Mouse (Mus musculus): ENCODE data around the gene Lcat.
"Not testable (repeated sequence)": the region's sequence is repeated elsewhere in the genome, so short reads cannot be mapped to it uniquely, and the experiment has no call there.

Lcat gene

GRCm38 (mm10) chr8:105943321-105943739 is at the start of gene Lcat:
Gene Lcat (minus strand): TSS chr8:105943382.
- no peak for DNase-seq (ENCODE audit: low read depth, low spot score)

DNA sequence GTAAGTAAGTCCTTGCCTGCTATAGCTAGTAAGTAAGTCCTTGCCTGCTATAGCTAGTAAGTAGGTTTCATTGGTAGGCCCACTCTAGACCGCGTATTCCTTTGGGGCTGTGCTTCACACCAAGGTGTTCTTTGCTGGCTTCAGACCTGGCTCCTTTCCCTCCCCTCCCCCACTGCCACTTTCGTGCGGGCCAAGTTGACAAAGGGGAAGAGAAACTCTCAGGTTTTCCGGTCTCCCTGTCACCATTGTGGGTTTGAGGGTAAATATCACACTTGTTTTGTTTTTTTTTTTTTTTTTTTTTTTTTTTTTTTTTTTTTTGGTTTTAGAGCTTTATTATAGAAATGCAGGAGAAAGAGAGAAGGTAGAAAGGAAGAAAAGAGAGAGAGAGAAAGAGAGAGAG is 49.3 kb upstream of the Lcat start:
- no peak for DNase-seq (ENCODE audit: low read depth, low spot score)

DNA sequence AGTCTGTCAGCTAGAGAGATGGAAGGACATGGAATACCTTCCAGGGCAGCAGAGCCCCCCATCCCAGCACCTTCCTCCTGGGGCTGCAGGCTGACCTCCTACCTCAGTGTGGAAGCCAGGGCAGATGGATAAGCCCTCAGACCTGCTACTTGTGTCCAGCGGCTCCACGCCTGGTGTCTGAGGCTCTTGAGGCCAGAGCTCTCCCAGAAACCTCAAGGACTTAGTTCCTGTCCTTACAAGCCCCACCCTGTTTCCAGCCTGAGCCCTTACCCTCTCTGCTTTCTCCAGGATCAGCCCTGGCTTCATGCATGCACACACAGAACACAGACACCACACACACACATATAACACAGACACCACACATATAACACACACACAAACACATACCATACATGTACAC is 48.4 kb upstream of the Lcat start:
- no peak for DNase-seq (ENCODE audit: low read depth, low spot score)

DNA sequence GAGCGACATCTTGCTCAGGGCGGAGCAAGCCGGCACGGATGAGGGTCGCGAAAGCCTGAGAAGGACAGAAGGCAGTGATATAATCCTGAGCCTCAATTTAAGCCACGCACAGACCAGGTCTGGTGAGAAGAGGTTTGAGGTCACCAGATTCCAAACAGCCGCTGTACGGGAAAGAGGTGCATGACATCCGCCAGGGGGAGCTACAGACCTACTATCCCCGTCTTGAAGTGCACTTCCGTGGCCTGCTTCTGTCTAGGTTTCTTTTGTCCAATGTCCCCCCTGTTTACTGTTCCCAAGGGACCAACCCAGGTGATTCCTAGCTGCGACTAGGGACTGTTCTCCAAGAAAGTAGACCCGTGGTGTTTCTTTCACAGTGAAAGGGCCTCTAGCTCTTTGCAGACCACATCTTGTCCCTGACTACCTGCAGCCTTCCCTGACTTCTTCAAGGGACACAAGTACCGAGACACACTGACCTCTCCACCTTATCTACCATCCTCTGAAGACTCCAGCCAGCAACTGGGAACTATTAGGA is 47.7 kb upstream of the Lcat start, which contains the start of gene Dus2:
Gene Dus2, plus strand, starts transcription at position 482 of the 532 bp plus-strand sequence.
- peak; percentile 16 for DNase-seq (ENCODE audit: low read depth, low spot score)

- DNase-seq (ENCODE audit: low read depth, low spot score) = no peak
Observed at GRCm38 (mm10) chr8:105988546-105988945, 45.4 kb upstream of the Lcat start.

GRCm38 (mm10) chr8:105983406-105983805 is 40.2 kb upstream of the Lcat start:
- DNase-seq (ENCODE audit: low read depth, low spot score) = not testable (repeated sequence)

DNA sequence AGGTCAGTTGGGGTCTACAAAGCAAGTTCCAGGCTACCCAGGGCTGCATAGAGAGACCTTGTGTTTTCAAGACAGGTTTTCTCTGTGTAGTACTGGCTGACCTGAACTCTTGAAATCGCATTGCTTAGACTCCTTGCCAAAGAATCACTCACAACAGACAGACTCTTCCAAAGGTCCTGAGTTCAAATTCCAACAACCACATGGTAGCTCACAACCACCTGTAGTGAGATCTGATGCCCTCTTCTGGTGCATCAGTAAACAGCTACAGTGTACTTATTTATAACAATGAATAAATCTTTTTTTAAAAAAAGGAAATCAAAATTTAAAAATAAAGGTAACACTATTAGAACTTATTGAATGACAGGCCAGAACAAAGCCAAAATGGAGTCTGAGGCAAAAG is 38.0 kb upstream of the Lcat start:
- no peak for DNase-seq (ENCODE audit: low read depth, low spot score)

- no peak for DNase-seq (ENCODE audit: low read depth, low spot score)
Observed at GRCm38 (mm10) chr8:105979325-105979724, 36.1 kb upstream of the Lcat start, which contains the start of gene Dpep3. Gene Dpep3 (minus strand): TSS chr8:105979429.

- no peak for DNase-seq (ENCODE audit: low read depth, low spot score)
Observed at GRCm38 (mm10) chr8:105975363-105975762, 32.2 kb upstream of the Lcat start.

DNA sequence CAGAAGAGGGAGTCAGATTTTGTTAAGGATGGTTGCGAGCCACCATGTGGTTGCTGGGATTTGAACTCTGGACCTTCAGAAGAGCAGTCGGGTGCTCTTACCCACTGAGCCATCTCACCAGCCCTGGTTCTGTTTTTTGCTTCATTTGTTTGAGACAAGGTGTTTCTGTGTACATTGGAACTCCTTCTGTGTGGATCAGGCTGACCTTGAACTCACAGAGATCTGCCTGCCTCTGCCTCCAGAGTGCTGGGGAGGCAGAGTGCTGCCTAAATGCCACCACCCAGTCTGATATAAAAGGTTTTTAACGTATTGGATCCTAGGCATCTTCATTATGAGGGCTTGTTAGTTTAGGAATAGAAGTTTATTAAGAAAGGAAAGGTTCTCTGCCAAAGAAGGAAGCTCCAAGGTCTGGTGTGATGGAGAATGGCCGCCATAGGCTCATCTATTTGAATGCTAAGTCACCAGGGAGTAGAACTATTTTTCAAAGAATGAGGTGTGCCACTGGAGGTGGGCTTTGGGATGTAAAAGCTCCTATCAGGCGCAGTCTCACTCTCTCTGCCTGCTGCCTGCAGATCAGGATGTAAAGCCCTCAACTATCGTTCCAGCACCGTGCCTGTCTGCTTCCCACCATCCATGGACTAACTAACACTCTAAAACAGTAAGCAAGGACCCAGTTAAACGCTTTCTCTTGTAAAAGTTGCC is 28.0 kb upstream of the Lcat start:
- no peak for DNase-seq (ENCODE audit: low read depth, low spot score)

- no peak for DNase-seq (ENCODE audit: low read depth, low spot score)
Observed at GRCm38 (mm10) chr8:105969367-105969766, 26.2 kb upstream of the Lcat start.

DNA sequence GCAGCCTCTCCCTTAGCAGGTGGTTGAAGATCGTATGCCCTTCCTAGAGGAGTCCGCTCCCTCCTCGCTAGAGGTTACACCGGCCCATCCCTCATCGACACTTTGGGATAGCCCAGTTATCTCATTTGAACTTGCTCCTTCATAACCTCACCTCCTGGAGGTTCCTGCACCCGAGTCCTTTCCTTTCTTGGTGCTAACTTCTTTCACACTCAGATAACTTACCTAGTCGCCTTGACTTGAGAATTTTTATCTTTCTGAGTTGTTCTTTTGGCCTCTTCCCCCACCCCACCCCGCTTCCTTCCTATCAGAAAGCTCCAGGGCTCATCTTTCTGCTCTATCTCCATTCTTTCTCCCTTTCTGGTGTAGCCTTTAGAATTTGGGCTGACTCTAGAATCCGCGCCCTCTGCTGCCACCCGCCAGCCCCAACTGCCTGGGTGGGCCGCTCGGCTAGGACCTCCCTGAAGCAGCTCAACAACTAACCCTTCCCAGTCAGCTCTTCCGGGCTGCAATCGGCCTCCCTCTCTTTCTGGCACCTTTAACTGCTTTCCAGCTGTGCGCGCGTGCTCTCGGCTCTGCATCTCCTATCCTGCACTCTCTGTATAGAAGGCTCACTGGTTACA is 23.6 kb upstream of the Lcat start:
- no peak for DNase-seq (ENCODE audit: low read depth, low spot score)

DNA sequence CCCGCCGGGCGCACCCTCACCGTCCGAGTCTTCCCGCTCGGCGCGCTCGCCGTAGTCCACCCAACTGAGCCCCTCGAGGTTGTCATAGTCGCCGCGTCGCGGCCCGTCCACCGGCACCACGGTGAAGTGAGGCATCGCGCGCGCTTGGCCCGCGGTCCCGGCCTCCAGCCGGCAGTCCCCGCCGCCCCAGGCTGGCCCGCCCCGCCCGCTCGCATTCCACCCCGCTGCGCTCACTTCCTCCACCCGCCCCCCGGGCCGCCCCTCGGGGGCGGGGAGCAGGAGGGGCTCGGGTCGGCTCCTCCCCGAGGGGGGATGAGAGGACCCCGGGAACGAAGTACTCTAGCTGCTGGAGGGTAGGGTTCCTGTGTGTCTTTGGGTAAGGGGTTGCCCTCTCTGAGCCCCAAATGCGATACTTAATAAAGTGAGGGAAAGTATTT is 22.7 kb upstream of the Lcat start, which contains the start of gene Slc12a4:
Gene Slc12a4, minus strand, starts transcription at position 193 of the 437 bp plus-strand sequence.
- no peak for DNase-seq (ENCODE audit: low read depth, low spot score)

GRCm38 (mm10) chr8:105965266-105965904 is 22.2 kb upstream of the Lcat start:
- DNase-seq (ENCODE audit: low read depth, low spot score) = no peak

GRCm38 (mm10) chr8:105964506-105965265 is 21.5 kb upstream of the Lcat start:
- no peak for DNase-seq (ENCODE audit: low read depth, low spot score)

- DNase-seq (ENCODE audit: low read depth, low spot score) = no peak
Observed at GRCm38 (mm10) chr8:105961536-105961935, 18.4 kb upstream of the Lcat start.

- no peak for DNase-seq (ENCODE audit: low read depth, low spot score)
Observed at GRCm38 (mm10) chr8:105961101-105961500, 17.9 kb upstream of the Lcat start.

GRCm38 (mm10) chr8:105959350-105959749 is 16.2 kb upstream of the Lcat start:
- DNase-seq (ENCODE audit: low read depth, low spot score) = no peak

DNA sequence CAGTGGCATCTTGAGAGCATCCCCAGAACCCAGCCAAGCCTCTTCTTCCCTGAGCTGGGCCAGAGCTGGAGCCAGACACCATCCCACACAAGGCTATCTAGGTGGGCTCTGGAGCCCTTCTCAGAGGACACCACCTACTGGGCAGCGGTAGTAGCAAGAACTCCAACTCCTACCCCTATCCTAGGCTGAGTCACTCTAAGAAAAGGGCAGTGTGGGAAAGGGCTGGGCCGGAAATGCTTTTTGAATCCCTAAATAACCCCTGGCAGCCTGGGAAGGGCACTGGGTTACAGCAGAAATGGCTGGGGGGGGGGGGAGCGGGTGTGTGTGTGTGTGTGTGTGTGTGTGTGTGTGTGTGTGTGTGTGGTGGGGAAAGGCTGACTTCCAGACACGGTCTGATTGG is 14.6 kb upstream of the Lcat start:
- no peak for DNase-seq (ENCODE audit: low read depth, low spot score)

- DNase-seq (ENCODE audit: low read depth, low spot score) = no peak
Observed at GRCm38 (mm10) chr8:105956556-105956955, 13.4 kb upstream of the Lcat start.

DNA sequence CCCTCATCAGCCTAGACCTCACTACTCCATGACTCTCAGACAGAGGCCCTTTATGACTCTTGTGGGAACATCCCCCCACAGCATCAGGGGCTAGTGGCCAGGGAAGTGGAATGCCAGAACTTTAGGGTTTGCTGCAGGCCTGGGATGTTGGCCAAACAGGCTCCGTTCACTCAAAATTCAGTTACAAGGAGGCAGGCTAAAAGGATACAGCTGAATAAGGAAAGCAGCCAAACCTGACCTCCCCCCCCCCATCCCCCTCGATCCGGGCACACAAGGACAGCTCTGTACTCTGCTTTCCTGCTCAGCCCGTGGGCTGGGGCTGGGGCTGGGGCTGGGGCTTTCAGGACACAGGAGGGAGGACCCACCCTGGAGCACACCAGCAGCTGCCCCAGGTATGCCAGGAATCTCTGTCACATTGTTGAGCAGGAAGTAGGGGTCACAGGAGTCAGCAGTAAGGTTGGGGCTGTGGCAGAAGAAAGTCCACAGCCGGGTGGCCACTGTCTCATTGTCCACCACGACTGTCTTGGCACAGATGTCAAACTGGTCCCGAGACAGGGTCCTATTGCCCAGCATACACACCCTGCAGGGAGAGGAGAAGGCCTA is 8.0 kb upstream of the Lcat start:
- no peak for DNase-seq (ENCODE audit: low read depth, low spot score)

All from brain, embryonic 18.5 days (tissue).